Mouse (Mus musculus) C2C12 (cell line): Measurements from ENCODE around the gene Cdkn1a. TPM values are rescaled to one million over a fixed set of nuclear protein-coding genes. Genes with fewer than 3 reads are reported as not detected.

ENCODE experiments used
- H3K27me3 ChIP-seq: one replicate; pipeline ENCODE4 v1.6.1; 2011; ENCODE audit not compliant: control insufficient read depth, insufficient read depth, insufficient read length
- H3K36me3 ChIP-seq: one replicate; pipeline ENCODE4 v1.6.1; 2011; ENCODE audit not compliant: control insufficient read depth, insufficient read depth
- H3K4me3 ChIP-seq: one replicate; pipeline ENCODE4 v1.5.1; 2011; ENCODE audit warnings: mild to moderate bottlenecking, control low read depth; ENCODE audit not compliant: poor library complexity, insufficient read depth, severe bottlenecking
- H3K79me2 ChIP-seq: one replicate; pipeline ENCODE4 v1.6.1; 2011; ENCODE audit not compliant: control insufficient read depth, insufficient read depth
- H3K79me3 ChIP-seq: one replicate; pipeline ENCODE4 v1.6.1; 2011; ENCODE audit warnings: low read depth, control low read depth
- H3ac ChIP-seq: one replicate; pipeline ENCODE3; 2011; ENCODE audit warnings: low read depth; ENCODE audit not compliant: control insufficient read depth, insufficient read length
- CEBPB ChIP-seq: IDR thresholded peaks from one replicate; pipeline ENCODE4 v1.6.1; 2011; ENCODE audit warnings: low read depth, mild to moderate bottlenecking, control low read depth, moderate library complexity
- CTCF ChIP-seq: IDR thresholded peaks from one replicate; pipeline ENCODE4 v1.5.1; 2011; ENCODE audit not compliant: control insufficient read depth, insufficient read depth, insufficient read length
- FOSL1 ChIP-seq: IDR thresholded peaks from one replicate; pipeline ENCODE4 v1.8.0; 2011; ENCODE audit warnings: mild to moderate bottlenecking, low read length; ENCODE audit not compliant: poor library complexity, insufficient read depth, severe bottlenecking
- MAX ChIP-seq: IDR thresholded peaks from one replicate; pipeline ENCODE4 v1.6.1; 2011; ENCODE audit warnings: mild to moderate bottlenecking, control low read depth
- MYOD1 ChIP-seq: IDR thresholded peaks from one replicate; pipeline ENCODE4 v1.6.1; 2011; ENCODE audit warnings: low read depth; ENCODE audit not compliant: control insufficient read depth, insufficient read length
- MYOG ChIP-seq: IDR thresholded peaks from one replicate; pipeline ENCODE4 v1.6.1; 2011; ENCODE audit not compliant: control insufficient read depth, insufficient read length; ENCODE audit errors: extremely low read depth
- USF1 ChIP-seq: IDR thresholded peaks from one replicate; pipeline ENCODE4 v1.6.1; 2011; ENCODE audit warnings: low read depth, mild to moderate bottlenecking, control low read depth, moderate library complexity
- polyA plus RNA-seq: library from polyadenylated mRNA; unstranded; fragments of >200 nt; fragmentation: generic; extraction: Trizol; gene quantifications from one replicate; pipeline ENCODE4 v1.2.1, GENCODE M21; 2012; ENCODE audit warnings: missing spikeins

The Cdkn1a gene
- polyA plus RNA-seq, 1 experiment: 236 TPM

- H3K79me2 ChIP-seq: no peaks in the 10 kb centered on the region
- TF ChIP-seq CEBPB (no peak), FOSL1 (no peak)
These were observed 33.4 kb upstream of the Cdkn1a start for GRCm38 (mm10) chr17:29057361-29057890.

GRCm38 (mm10) chr17:29057961-29058360 lies 32.8 kb upstream of the Cdkn1a start:
- H3K36me3 ChIP-seq: peaks cover 3% of the 10 kb centered on the region

More at GRCm38 (mm10) chr17:29057361-29057890, 33.4 kb upstream of the Cdkn1a start:
- Histone ChIP-seq H3ac (no peak overlapping the region), H3K79me3 (no peaks in the 10 kb centered on the region), H3K27me3 (no peaks in the 10 kb centered on the region), H3K4me3 (no peak overlapping the region), H3K36me3 (peaks cover 3% of the 10 kb centered on the region)

GRCm38 (mm10) chr17:29058487-29058886 lies 32.3 kb upstream of the Cdkn1a start:
- Histone ChIP-seq H3K79me2 (no peaks in the 10 kb centered on the region), H3ac (no peak overlapping the region), H3K79me3 (no peaks in the 10 kb centered on the region), H3K27me3 (no peaks in the 10 kb centered on the region), H3K4me3 (no peak overlapping the region), H3K36me3 (peaks cover 3% of the 10 kb centered on the region)
- TF ChIP-seq MYOD1: no peak
- no peak for TF ChIP-seq USF1
- no peak for TF ChIP-seq FOSL1
- no peak for TF ChIP-seq MAX
- no peak for TF ChIP-seq CTCF
- no peak for TF ChIP-seq CEBPB
- TF ChIP-seq MYOG: no peak

More at GRCm38 (mm10) chr17:29057961-29058360, 32.8 kb upstream of the Cdkn1a start:
- TF ChIP-seq MYOG (no peak), MAX (no peak), CEBPB (no peak), MYOD1 (peak; percentile 61), CTCF (no peak), FOSL1 (no peak)
- no peak overlapping the region for H3ac ChIP-seq
- no peak overlapping the region for H3K4me3 ChIP-seq
- no peaks in the 10 kb centered on the region for H3K79me2 ChIP-seq
- no peaks in the 10 kb centered on the region for H3K79me3 ChIP-seq
- H3K27me3 ChIP-seq: no peaks in the 10 kb centered on the region

- TF ChIP-seq MAX: no peak
- no peak for TF ChIP-seq USF1
- no peak for TF ChIP-seq MYOG
- no peaks in the 10 kb centered on the region for H3K79me3 ChIP-seq
These were observed 31.2 kb upstream of the Cdkn1a start for GRCm38 (mm10) chr17:29059581-29059980.

GRCm38 (mm10) chr17:29060946-29061345 lies 29.8 kb upstream of the Cdkn1a start:
- Histone ChIP-seq H3K4me3 (no peak overlapping the region), H3K27me3 (no peaks in the 10 kb centered on the region), H3K79me3 (no peaks in the 10 kb centered on the region), H3K36me3 (peaks cover 3% of the 10 kb centered on the region), H3ac (no peak overlapping the region), H3K79me2 (no peaks in the 10 kb centered on the region)
- no peak for TF ChIP-seq MYOD1
- TF ChIP-seq CEBPB: no peak
- TF ChIP-seq MYOG: no peak
- no peak for TF ChIP-seq FOSL1
- no peak for TF ChIP-seq CTCF
- TF ChIP-seq USF1: no peak

More at GRCm38 (mm10) chr17:29059581-29059980, 31.2 kb upstream of the Cdkn1a start:
- peaks cover 3% of the 10 kb centered on the region for H3K36me3 ChIP-seq
- no peaks in the 10 kb centered on the region for H3K79me2 ChIP-seq
- H3K4me3 ChIP-seq: no peak overlapping the region
- no peak overlapping the region for H3ac ChIP-seq
- H3K27me3 ChIP-seq: no peaks in the 10 kb centered on the region

GRCm38 (mm10) chr17:29062119-29063035 lies 28.4 kb upstream of the Cdkn1a start:
- no peak overlapping the region for H3K4me3 ChIP-seq

More at GRCm38 (mm10) chr17:29062119-29063035, 28.4 kb upstream of the Cdkn1a start:
- TF ChIP-seq USF1 (no peak), FOSL1 (no peak), MYOD1 (no peak)
- no peaks in the 10 kb centered on the region for H3K27me3 ChIP-seq
- no peaks in the 10 kb centered on the region for H3K79me3 ChIP-seq
- peak overlapping the region; percentile 28 for H3ac ChIP-seq
- peaks cover 3% of the 10 kb centered on the region for H3K36me3 ChIP-seq
- H3K79me2 ChIP-seq: no peaks in the 10 kb centered on the region
